Mouse (Mus musculus) liver, postnatal 0 days (tissue): ENCODE results near the gene Saysd1. TPM values are rescaled to one million over a fixed set of nuclear protein-coding genes. Genes with fewer than 3 reads are reported as not detected.

Source experiments
- ATAC-seq: fragments of 200-750 bp; cut with Nextera tagmentation; 2 replicates; pipeline ENCODE4 v1.8.0; 2017; ENCODE audit warnings: mild to moderate bottlenecking, moderate library complexity
- DNase-seq: peaks from one replicate; pipeline ENCODE4 v3.0.0-alpha.2; 2016
- H3K27ac ChIP-seq: fragments of 300-500 bp; sonication (generic); 2 replicates; pipeline ENCODE4 v1.5.1; 2014; ENCODE audit warnings: antibody characterized with exemption, moderate library complexity, mild to moderate bottlenecking, low read depth
- H3K27me3 ChIP-seq: fragments of 300-500 bp; sonication (generic); 2 replicates; pipeline ENCODE4 v1.6.1; 2014; ENCODE audit warnings: low read length, control low read depth, mixed read lengths; ENCODE audit not compliant: insufficient read depth
- H3K36me3 ChIP-seq: fragments of 300-500 bp; sonication (generic); replicated peaks from 2 replicates; pipeline ENCODE4 v1.6.1; 2014; ENCODE audit warnings: mild to moderate bottlenecking, control low read depth, low read length, moderate library complexity, mixed read lengths; ENCODE audit not compliant: insufficient read depth
- H3K4me1 ChIP-seq: fragments of 300-500 bp; sonication (generic); 2 replicates; pipeline ENCODE4 v1.6.1; 2014; ENCODE audit warnings: antibody characterized with exemption, mild to moderate bottlenecking, control low read depth; ENCODE audit not compliant: insufficient read depth
- H3K4me2 ChIP-seq: fragments of 300-500 bp; sonication (generic); 2 replicates; pipeline ENCODE4 v1.6.1; 2014; ENCODE audit warnings: low read depth, mild to moderate bottlenecking, low read length, moderate library complexity, mixed read lengths
- H3K4me3 ChIP-seq: fragments of 300-500 bp; sonication (generic); 2 replicates; pipeline ENCODE4 v1.5.1; 2014; ENCODE audit warnings: low read depth, low read length
- H3K9ac ChIP-seq: fragments of 300-500 bp; sonication (generic); replicated peaks from 2 replicates; pipeline ENCODE4 v1.6.1; 2014; ENCODE audit warnings: mild to moderate bottlenecking, moderate library complexity
- H3K9me3 ChIP-seq: fragments of 300-500 bp; sonication (generic); 2 replicates; pipeline ENCODE4 v1.6.1; 2016; ENCODE audit warnings: mild to moderate bottlenecking, control low read depth, low read length, mixed read lengths
- CTCF ChIP-seq: sonication (generic); IDR thresholded peaks from 2 replicates; pipeline ENCODE4 v1.5.1; 2016; ENCODE audit warnings: antibody characterized with exemption, low read depth
- EP300 ChIP-seq: IDR thresholded peaks from 2 replicates; pipeline ENCODE4 v1.6.1; 2016; ENCODE audit warnings: antibody characterized with exemption, low read depth, mild to moderate bottlenecking
- WGBS: fragments of 180-500 bp; shearing (Covaris S2); extraction: QIAGEN DNeasy Blood & Tissue Kit; methylation state at CpG from one replicate; pipeline ENCODE4 v1.1.7; 2014; ENCODE audit not compliant: insufficient replicate concordance; 5-methylcytosine and 5-hydroxymethylcytosine counted together
- polyA plus RNA-seq: library from polyadenylated mRNA; unstranded; fragments of >200 nt; fragmentation: Nextera tagmentation; extraction: Ambion mirVana; gene quantifications from 2 replicates; pipeline ENCODE4 v1.2.1, GENCODE M21; 2015

Gene Saysd1
- 9.6 and 11.0 TPM in 2 replicates for polyA plus RNA-seq

DNA sequence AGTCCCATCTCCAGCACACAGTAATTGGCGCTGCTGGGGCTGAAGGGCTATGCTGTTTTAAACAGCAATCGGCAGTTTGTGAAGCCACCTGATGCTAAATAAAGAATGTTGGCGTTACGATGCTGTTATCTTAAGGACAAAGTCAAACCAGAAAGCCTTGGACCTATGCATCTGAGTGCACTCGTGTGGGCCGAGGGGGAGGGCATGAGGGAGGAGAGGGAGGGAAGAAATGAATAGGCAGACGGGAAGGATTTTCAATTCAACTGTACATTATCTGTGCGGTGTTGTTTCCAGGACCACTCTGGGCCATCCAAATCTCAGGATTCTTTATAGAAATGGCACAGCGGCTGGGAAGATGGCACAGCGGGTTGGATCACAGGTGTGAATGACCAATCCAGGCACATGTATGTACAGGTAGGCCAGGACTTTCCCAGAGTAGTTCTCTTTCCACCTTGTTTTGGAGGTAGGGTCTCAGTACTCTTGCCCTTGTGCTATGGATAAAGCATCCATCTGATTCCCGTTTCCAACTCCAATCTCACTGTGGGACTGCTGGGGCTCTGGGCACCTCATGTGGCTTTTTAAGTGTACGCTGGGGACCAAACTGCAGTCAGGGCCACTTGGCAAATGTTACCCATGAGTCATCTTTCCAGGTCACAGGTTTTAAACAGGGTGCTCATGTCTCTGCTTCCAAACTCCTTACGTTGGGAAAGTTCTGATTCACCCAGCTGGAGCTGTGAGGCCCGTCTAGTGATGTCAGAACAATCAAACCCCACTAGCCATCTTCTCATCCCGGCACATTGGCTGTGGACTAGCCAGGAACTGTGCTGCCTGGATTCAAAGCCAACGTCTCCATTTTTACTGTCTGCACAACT is at the start of gene Saysd1:
Gene Saysd1 (minus strand): TSS at position 51 of the 872 bp plus-strand sequence.
- no peaks in the 10 kb centered on the region for H3K9me3 ChIP-seq
- ATAC-seq (no peak), DNase-seq (no peak)
- H3K27me3 ChIP-seq = no peaks in the 10 kb centered on the region
- H3K36me3 ChIP-seq = 0 out of 2 replicates have a peak, but pooled peaks cover 3% of the 10 kb centered on the region
- TF ChIP-seq CTCF (no peak), EP300 (no peak)
- no peak within 1 kb of the TSS for H3K4me2 ChIP-seq
- no peaks in the 10 kb centered on the region for H3K4me1 ChIP-seq
- no peak within 1 kb of the TSS for H3K27ac ChIP-seq
- 80% methylated on average over 16 of the region's 16 CpGs for WGBS
- H3K9ac ChIP-seq = no peak within 1 kb of the TSS
- H3K4me3 ChIP-seq = no peak within 1 kb of the TSS

GRCm38 (mm10) chr14:20185426-20185825 is 47.1 kb upstream of the Saysd1 start:
- H3K36me3 ChIP-seq = no peaks in the 10 kb centered on the region
- WGBS = 58% methylated on average over 9 of the region's 9 CpGs
- H3K4me3 ChIP-seq = no peak overlapping the region
- H3K9me3 ChIP-seq = no peaks in the 10 kb centered on the region
- H3K9ac ChIP-seq = no peak overlapping the region
- TF ChIP-seq EP300 = no peak
- no peak for TF ChIP-seq CTCF
- ATAC-seq (no peak), DNase-seq (no peak)
- H3K27me3 ChIP-seq = no peaks in the 10 kb centered on the region
- H3K4me2 ChIP-seq = no peak overlapping the region
- peaks cover 14% of the 10 kb centered on the region for H3K4me1 ChIP-seq
- no peak overlapping the region for H3K27ac ChIP-seq

DNA sequence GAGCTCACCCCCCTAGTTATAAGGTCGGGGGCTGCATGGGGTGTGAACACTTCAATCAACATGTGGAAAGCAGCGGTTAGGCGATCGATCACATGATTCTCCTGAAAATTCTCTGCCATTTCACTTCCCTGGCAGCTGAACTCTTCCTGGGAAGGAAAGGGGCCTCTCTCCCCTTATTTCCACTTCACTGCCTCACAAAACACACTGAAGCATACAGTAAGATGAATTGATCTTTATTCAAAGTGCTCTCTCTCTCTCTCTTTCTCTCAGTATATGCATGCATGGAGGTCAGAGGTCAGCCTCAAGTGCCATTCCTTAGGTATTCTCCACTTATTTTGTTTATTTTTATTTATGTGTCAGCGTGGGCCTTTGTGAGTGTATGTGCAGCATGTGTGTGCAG is 45.4 kb upstream of the Saysd1 start:
- Histone ChIP-seq H3K36me3 (no peaks in the 10 kb centered on the region), H3K4me2 (no peak overlapping the region), H3K27me3 (no peaks in the 10 kb centered on the region), H3K9ac (no peak overlapping the region), H3K4me1 (peaks cover 28% of the 10 kb centered on the region), H3K4me3 (no peak overlapping the region), H3K9me3 (no peaks in the 10 kb centered on the region), H3K27ac (no peak overlapping the region)
- DNase-seq (no peak), ATAC-seq (no peak)
- no peak for TF ChIP-seq EP300
- no peak for TF ChIP-seq CTCF
- WGBS = 80% methylated on average over 5 of the region's 5 CpGs

- no peaks in the 10 kb centered on the region for H3K9me3 ChIP-seq
- no peak overlapping the region for H3K27ac ChIP-seq
- no peaks in the 10 kb centered on the region for H3K36me3 ChIP-seq
- H3K9ac ChIP-seq = no peak overlapping the region
- DNase-seq = no peak
- no peak for ATAC-seq
- WGBS = 71% methylated on average over 7 of the region's 7 CpGs
- H3K4me1 ChIP-seq = peaks cover 33% of the 10 kb centered on the region
- TF ChIP-seq EP300 (no peak), CTCF (no peak)
- H3K27me3 ChIP-seq = no peaks in the 10 kb centered on the region
- H3K4me2 ChIP-seq = no peak overlapping the region
- no peak overlapping the region for H3K4me3 ChIP-seq
These were observed 44.3 kb upstream of the Saysd1 start for GRCm38 (mm10) chr14:20182596-20182995.

- peak within 1 kb of the TSS; percentile 64 for H3K9ac ChIP-seq
- H3K27me3 ChIP-seq = no peaks in the 10 kb centered on the region
- peaks cover 33% of the 10 kb centered on the region for H3K4me1 ChIP-seq
- WGBS = 1% methylated on average over 36 of the region's 36 CpGs
- TF ChIP-seq EP300 (no peak), CTCF (no peak)
- peak within 1 kb of the TSS; percentile 55 for H3K27ac ChIP-seq
- H3K36me3 ChIP-seq = no peaks in the 10 kb centered on the region
- H3K4me2 ChIP-seq = peak within 1 kb of the TSS; percentile 94
- H3K4me3 ChIP-seq = peak within 1 kb of the TSS; percentile 75
- H3K9me3 ChIP-seq = no peaks in the 10 kb centered on the region
- ATAC-seq (peak; percentile 95), DNase-seq (peak; percentile 95)
These were observed 43.2 kb upstream of the Saysd1 start, which contains the start of gene Kcnk5 for GRCm38 (mm10) chr14:20181466-20181921. Gene Kcnk5, minus strand, starts transcription at chr14:20181809.

GRCm38 (mm10) chr14:20180751-20181162 is 42.4 kb upstream of the Saysd1 start:
- ATAC-seq = peak; percentile 50
- H3K4me1 ChIP-seq = peaks cover 33% of the 10 kb centered on the region
- no peaks in the 10 kb centered on the region for H3K36me3 ChIP-seq
- H3K4me3 ChIP-seq = peak overlapping the region; percentile 75
- H3K27me3 ChIP-seq = no peaks in the 10 kb centered on the region
- peak overlapping the region; percentile 64 for H3K9ac ChIP-seq
- H3K4me2 ChIP-seq = peak overlapping the region; percentile 94
- TF ChIP-seq EP300 (no peak), CTCF (no peak)
- 1% methylated on average over 24 of the region's 24 CpGs for WGBS
- H3K9me3 ChIP-seq = no peaks in the 10 kb centered on the region
- DNase-seq = peak; percentile 65
- peak overlapping the region; percentile 55 for H3K27ac ChIP-seq
